Mouse (Mus musculus) MEL (cell line): ENCODE data around the gene Cab39l. TPM values are rescaled to one million over a fixed set of nuclear protein-coding genes. Genes with fewer than 3 reads are reported as not detected.

ENCODE experiments used
- DNase-seq: peaks from one replicate; pipeline ENCODE4 v3.0.0; 2011; ENCODE audit warnings: low read depth, low spot score
- H3K27ac ChIP-seq: 2 replicates; pipeline ENCODE4 v1.5.1; 2012; ENCODE audit warnings: low read depth, mild to moderate bottlenecking, control low read depth, low read length, moderate library complexity; ENCODE audit not compliant: control insufficient read depth
- H3K27me3 ChIP-seq, 2 experiments: fragments of 150-350 bp in 1 of 2; sonication (generic) in 1 of 2; 2 replicates each; pipeline ENCODE4 v1.6.1; 2012; ENCODE audit warnings: low read length in 2 of 2, mild to moderate bottlenecking in 2 of 2, improper control_type of control experiment in 1 of 2, moderate library complexity in 1 of 2; ENCODE audit not compliant: insufficient read depth in 2 of 2, control insufficient read depth in 1 of 2
- H3K36me3 ChIP-seq, 2 experiments: 2 replicates each; pipeline ENCODE4 v1.6.1; 2012 to 2014; ENCODE audit warnings: low read length in 2 of 2, improper control_type of control experiment in 1 of 2, inconsistent platforms in 1 of 2, mild to moderate bottlenecking in 1 of 2; ENCODE audit not compliant: insufficient read depth in 2 of 2, control insufficient read depth in 1 of 2
- H3K4me1 ChIP-seq, 2 experiments: fragments of 150-350 bp in 1 of 2; sonication (generic) in 1 of 2; 2 replicates each; pipeline ENCODE4 v1.6.1; 2012; ENCODE audit warnings: low read length in 2 of 2, improper control_type of control experiment in 1 of 2, mild to moderate bottlenecking in 1 of 2; ENCODE audit not compliant: insufficient read depth in 2 of 2, control insufficient read depth in 1 of 2
- H3K4me3 ChIP-seq, 2 experiments: fragments of 150-350 bp in 1 of 2; sonication (generic) in 1 of 2; 2 replicates each; pipeline ENCODE4 v1.5.1; 2012; ENCODE audit warnings: low read depth in 2 of 2, low read length in 2 of 2, mild to moderate bottlenecking in 2 of 2, moderate library complexity in 2 of 2, control low read depth in 1 of 2, improper control_type of control experiment in 1 of 2; ENCODE audit not compliant: control insufficient read depth in 1 of 2, insufficient read depth in 1 of 2
- H3K79me2 ChIP-seq: 2 replicates; pipeline ENCODE4 v1.6.1; 2012; ENCODE audit warnings: mild to moderate bottlenecking, low read length, moderate library complexity; ENCODE audit not compliant: control insufficient read depth, poor library complexity, insufficient read depth
- H3K9ac ChIP-seq: 2 replicates; pipeline ENCODE4 v1.6.1; 2012; ENCODE audit warnings: low read depth, mild to moderate bottlenecking, control low read depth, low read length, moderate library complexity; ENCODE audit not compliant: control insufficient read depth, poor library complexity, severe bottlenecking
- H3K9me3 ChIP-seq: fragments of 150-350 bp; sonication (generic); replicated peaks from 2 replicates; pipeline ENCODE4 v1.6.1; 2012; ENCODE audit warnings: mild to moderate bottlenecking, low read length, improper control_type of control experiment, moderate library complexity; ENCODE audit not compliant: insufficient read depth
- BHLHE40 ChIP-seq: IDR thresholded peaks from 2 replicates; pipeline ENCODE4 v1.6.1; 2012; ENCODE audit warnings: low read depth, mild to moderate bottlenecking, inconsistent platforms, low read length, improper control_type of control experiment, borderline replicate concordance
- CHD1 ChIP-seq: IDR thresholded peaks from 2 replicates; pipeline ENCODE4 v1.6.1; 2012; ENCODE audit warnings: low read depth, mild to moderate bottlenecking, inconsistent platforms, low read length, improper control_type of control experiment
- CHD2 ChIP-seq: IDR thresholded peaks from 2 replicates; pipeline ENCODE4 v1.6.1; 2011; ENCODE audit warnings: low read length, improper control_type of control experiment
- EP300 ChIP-seq, 2 experiments: IDR thresholded peaks; 2 replicates each; pipeline ENCODE4 v1.6.1; 2011; ENCODE audit warnings: improper control_type of control experiment in 2 of 2, low read length in 2 of 2, low read depth in 1 of 2, mild to moderate bottlenecking in 1 of 2
- GATA1 ChIP-seq: IDR thresholded peaks from 2 replicates; pipeline ENCODE4 v1.6.1; 2011; ENCODE audit warnings: low read depth, low read length, improper control_type of control experiment
- HCFC1 ChIP-seq: IDR thresholded peaks from 2 replicates; pipeline ENCODE4 v1.6.1; 2012; ENCODE audit warnings: low read depth, mild to moderate bottlenecking, inconsistent platforms, low read length, improper control_type of control experiment, moderate library complexity
- KAT2A ChIP-seq: conservative IDR thresholded peaks from 2 replicates; pipeline ENCODE4 v1.6.1; 2012; ENCODE audit warnings: low read depth, low read length, improper control_type of control experiment, inconsistent platforms
- MAFK ChIP-seq: IDR thresholded peaks from 2 replicates; pipeline ENCODE4 v1.6.1; 2011; ENCODE audit warnings: low read depth, mild to moderate bottlenecking, low read length, improper control_type of control experiment, borderline replicate concordance
- MAX ChIP-seq: IDR thresholded peaks from 2 replicates; pipeline ENCODE4 v1.6.1; 2011; ENCODE audit warnings: low read length, improper control_type of control experiment
- MAZ ChIP-seq: IDR thresholded peaks from 2 replicates; pipeline ENCODE4 v1.6.1; 2012; ENCODE audit warnings: low read depth, mild to moderate bottlenecking, inconsistent platforms, low read length, improper control_type of control experiment
- MYB ChIP-seq: IDR thresholded peaks from 2 replicates; pipeline ENCODE4 v1.6.1; 2011; ENCODE audit warnings: mild to moderate bottlenecking, low read depth, low read length, improper control_type of control experiment
- MYC ChIP-seq: IDR thresholded peaks from 2 replicates; pipeline ENCODE4 v1.6.1; 2011; ENCODE audit warnings: low read depth, mild to moderate bottlenecking, low read length, improper control_type of control experiment, moderate library complexity
- NELFE ChIP-seq: IDR thresholded peaks from 2 replicates; pipeline ENCODE4 v1.6.1; 2011; ENCODE audit warnings: low read depth, low read length, improper control_type of control experiment
- POLR2A ChIP-seq, 2 experiments: IDR thresholded peaks; 2 replicates each; pipeline ENCODE4 v1.6.1; 2011 to 2012; ENCODE audit warnings: low read length in 2 of 2, mild to moderate bottlenecking in 2 of 2, control low read depth in 1 of 2, improper control_type of control experiment in 1 of 2, low read depth in 1 of 2, moderate library complexity in 1 of 2; ENCODE audit not compliant: control insufficient read depth in 1 of 2, insufficient read depth in 1 of 2, poor library complexity in 1 of 2
- POLR2AphosphoS2 ChIP-seq: IDR thresholded peaks from 2 replicates; pipeline ENCODE4 v1.6.1; 2011; ENCODE audit warnings: low read length, improper control_type of control experiment
- RAD21 ChIP-seq: IDR thresholded peaks from 2 replicates; pipeline ENCODE4 v1.6.1; 2011; ENCODE audit warnings: mild to moderate bottlenecking, low read depth, low read length, improper control_type of control experiment
- RCOR1 ChIP-seq: IDR thresholded peaks from 2 replicates; pipeline ENCODE4 v1.6.1; 2012; ENCODE audit warnings: low read depth, mild to moderate bottlenecking, inconsistent platforms, low read length, improper control_type of control experiment
- SMC3 ChIP-seq: IDR thresholded peaks from 2 replicates; pipeline ENCODE4 v1.6.1; 2011; ENCODE audit warnings: low read depth, low read length, improper control_type of control experiment
- TAL1 ChIP-seq: IDR thresholded peaks from 2 replicates; pipeline ENCODE4 v1.6.1; 2012; ENCODE audit warnings: mild to moderate bottlenecking, inconsistent platforms, low read length, moderate library complexity, mixed read lengths
- TBP ChIP-seq: IDR thresholded peaks from 2 replicates; pipeline ENCODE4 v1.8.0; 2011; ENCODE audit warnings: low read depth, low read length, improper control_type of control experiment
- UBTF ChIP-seq: IDR thresholded peaks from 2 replicates; pipeline ENCODE4 v1.6.1; 2012; ENCODE audit warnings: low read depth, mild to moderate bottlenecking, inconsistent platforms, low read length, improper control_type of control experiment, moderate library complexity, borderline replicate concordance; ENCODE audit not compliant: insufficient read depth
- USF1 ChIP-seq: IDR thresholded peaks from 2 replicates; pipeline ENCODE4 v1.6.1; 2014; ENCODE audit warnings: low read depth, mild to moderate bottlenecking, inconsistent platforms, low read length, improper control_type of control experiment, moderate library complexity
- USF2 ChIP-seq, 2 experiments: IDR thresholded peaks; 2 replicates each; pipeline ENCODE4 v1.6.1; 2011 to 2012; ENCODE audit warnings: improper control_type of control experiment in 2 of 2, low read length in 2 of 2, borderline replicate concordance in 1 of 2, inconsistent platforms in 1 of 2, low read depth in 1 of 2, mild to moderate bottlenecking in 1 of 2; ENCODE audit not compliant: insufficient read depth in 1 of 2
- ZKSCAN1 ChIP-seq: IDR thresholded peaks from 2 replicates; pipeline ENCODE4 v1.6.1; 2012; ENCODE audit warnings: low read depth, mild to moderate bottlenecking, inconsistent platforms, low read length, improper control_type of control experiment, moderate library complexity
- ZMIZ1 ChIP-seq: IDR thresholded peaks from 2 replicates; pipeline ENCODE4 v1.6.1; 2012; ENCODE audit warnings: low read depth, mild to moderate bottlenecking, inconsistent platforms, low read length, improper control_type of control experiment, moderate library complexity
- ZNF384 ChIP-seq: IDR thresholded peaks from 2 replicates; pipeline ENCODE4 v1.6.1; 2012; ENCODE audit warnings: low read depth, mild to moderate bottlenecking, inconsistent platforms, low read length, improper control_type of control experiment
- polyA plus RNA-seq, 2 experiments: library from polyadenylated mRNA; stranded (reverse) in 1 of 2; unstranded in 1 of 2; fragments of >175 nt in 1 of 2; fragments of >200 nt in 1 of 2; gene quantifications; 2 replicates each; pipeline versions ENCODE4 v1.2.1 to v1.2.4; 2012; ENCODE audit warnings: low replicate concordance in 2 of 2, low read depth in 1 of 2; ENCODE audit not compliant: insufficient read length in 2 of 2, insufficient read depth in 1 of 2, missing spikeins in 1 of 2
- total RNA-seq: library from RNA; depleted of rRNA; stranded (reverse); fragments of 300-350 nt; gene quantifications from 2 replicates; pipeline ENCODE4 v1.2.3, GENCODE M21; 2012

Gene Cab39l
- total and polyA plus RNA-seq, 3 experiments, result 24.2 to 34.0 TPM; not detected in 1

DNA sequence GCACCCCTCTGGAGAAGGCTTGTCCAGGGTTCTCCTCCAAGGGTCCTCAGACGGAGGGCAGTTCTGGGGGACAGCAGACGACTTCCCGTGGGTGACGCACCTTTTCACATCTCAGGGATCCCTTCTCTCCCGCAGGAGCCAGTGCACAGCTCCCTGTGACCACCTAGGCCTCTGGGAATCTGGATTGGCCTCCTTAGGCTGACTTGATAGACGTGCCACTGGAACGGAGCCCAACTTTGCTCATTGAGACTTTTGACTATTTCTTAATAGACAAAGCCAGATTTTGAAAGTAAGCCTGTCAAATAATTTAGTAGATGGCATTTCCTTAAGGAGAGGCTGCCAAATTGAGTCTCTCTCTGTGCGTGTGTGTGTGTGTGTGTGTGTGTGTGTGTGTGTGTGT is 185.9 kb downstream of the Cab39l start:
- no peak overlapping the region for H3K9ac ChIP-seq
- no peaks in the 10 kb centered on the region for H3K27me3 ChIP-seq
- TF ChIP-seq UBTF (no peak), BHLHE40 (no peak), ZMIZ1 (no peak), CHD1 (no peak), MAX (no peak), ZNF384 (no peak), USF1 (no peak), POLR2A (IDR thresholded peaks at IDR 0.05; ENCODE audit: control insufficient read depth in 1 of 2, insufficient read depth in 1 of 2, low read depth in 1 of 2, low read length in 2 of 2, poor library complexity in 1 of 2) (no peak), CHD2 (no peak), ZKSCAN1 (no peak), GATA1 (no peak)
- TF ChIP-seq, all 39 proteins: peak for 0
- H3K79me2 ChIP-seq, result no peaks in the 10 kb centered on the region
- DNase-seq, result no peak
- H3K4me3 ChIP-seq, result no peak overlapping the region
- H3K4me1 ChIP-seq, result no peaks in the 10 kb centered on the region
- no peaks in the 10 kb centered on the region for H3K36me3 ChIP-seq
- H3K9me3 ChIP-seq, result no peaks in the 10 kb centered on the region
- no peak overlapping the region for H3K27ac ChIP-seq

DNA sequence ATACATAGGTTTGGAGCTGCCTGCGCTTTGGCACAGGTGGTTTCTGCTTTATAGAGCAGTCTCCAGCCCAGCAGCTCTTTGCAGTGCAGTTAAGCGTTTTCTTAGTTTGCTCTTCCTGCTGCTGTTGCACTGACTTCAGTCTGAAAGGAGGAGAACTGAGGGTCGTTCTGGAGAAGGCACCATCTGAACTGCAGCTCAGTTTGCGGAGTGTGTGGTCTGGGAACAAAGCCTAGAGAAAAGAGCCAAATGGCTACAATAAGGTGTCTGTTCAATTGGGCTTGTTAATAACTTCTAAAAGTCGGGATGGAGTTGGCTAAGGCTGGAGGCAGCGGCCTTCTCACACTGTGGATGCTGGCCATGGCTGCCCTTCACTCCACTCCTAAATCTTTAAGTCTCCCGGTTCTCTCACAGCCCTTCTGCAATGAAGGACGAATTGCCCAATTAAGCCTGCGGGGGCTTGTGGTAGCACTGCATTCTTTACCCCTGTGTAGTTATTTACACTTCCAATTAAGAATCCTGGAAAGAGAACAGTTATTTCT is 186.4 kb downstream of the Cab39l start:
- Histone ChIP-seq H3K36me3 (no peaks in the 10 kb centered on the region), H3K4me1 (no peaks in the 10 kb centered on the region), H3K4me3 (no peak overlapping the region), H3K9ac (no peak overlapping the region), H3K79me2 (no peaks in the 10 kb centered on the region), H3K27me3 (no peaks in the 10 kb centered on the region), H3K9me3 (no peaks in the 10 kb centered on the region), H3K27ac (no peak overlapping the region)
- TF ChIP-seq EP300 (IDR thresholded peaks at IDR 0.05; ENCODE audit: low read depth in 1 of 2, low read length in 2 of 2) (no peak), KAT2A (no peak), POLR2AphosphoS2 (no peak), MYC (no peak), RCOR1 (no peak), MAZ (no peak)
- no peak for DNase-seq

DNA sequence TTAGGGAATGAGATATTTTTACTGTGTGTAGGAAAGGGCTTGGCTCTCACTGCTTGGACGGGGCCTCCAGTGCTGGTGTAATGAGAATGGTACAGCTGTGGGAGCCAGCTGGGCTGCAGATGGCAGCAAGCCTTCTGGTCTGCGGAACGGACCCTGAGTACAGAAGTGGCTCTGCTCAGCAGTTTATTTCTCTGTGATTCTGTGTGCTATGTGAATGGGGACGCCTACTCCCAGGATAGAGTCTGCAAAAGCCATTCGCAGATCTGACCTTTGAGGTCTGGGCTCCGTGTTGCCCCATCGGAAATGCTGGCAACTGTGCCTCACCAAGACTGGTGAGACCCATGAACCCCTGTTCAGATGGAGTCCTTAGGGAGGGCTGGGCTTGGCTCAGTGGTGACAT is 187.1 kb downstream of the Cab39l start:
- no peak overlapping the region for H3K27ac ChIP-seq
- H3K27me3 ChIP-seq, result no peaks in the 10 kb centered on the region
- no peaks in the 10 kb centered on the region for H3K9me3 ChIP-seq
- H3K36me3 ChIP-seq, result no peaks in the 10 kb centered on the region
- no peaks in the 10 kb centered on the region for H3K79me2 ChIP-seq
- no peaks in the 10 kb centered on the region for H3K4me1 ChIP-seq
- H3K4me3 ChIP-seq, result no peak overlapping the region
- no peak overlapping the region for H3K9ac ChIP-seq
- no peak for DNase-seq
- no peak for TF ChIP-seq HCFC1
- TF ChIP-seq USF2 (IDR thresholded peaks at IDR 0.05; ENCODE audit: borderline replicate concordance in 1 of 2, insufficient read depth in 1 of 2, low read depth in 1 of 2, low read length in 2 of 2), result no peak
- TF ChIP-seq NELFE, result no peak
- TF ChIP-seq POLR2A (IDR thresholded peaks at IDR 0.05; ENCODE audit: control insufficient read depth in 1 of 2, insufficient read depth in 1 of 2, low read depth in 1 of 2, low read length in 2 of 2, poor library complexity in 1 of 2), result no peak
- TF ChIP-seq ZKSCAN1, result no peak
- TF ChIP-seq KAT2A, result no peak
- TF ChIP-seq TBP, result no peak
- no peak for TF ChIP-seq MYB
- no peak for TF ChIP-seq RAD21
- TF ChIP-seq EP300 (IDR thresholded peaks at IDR 0.05; ENCODE audit: low read depth in 1 of 2, low read length in 2 of 2), result no peak
- no peak for TF ChIP-seq TAL1
- TF ChIP-seq MAZ, result no peak
- no peak for TF ChIP-seq GATA1
- no peak for TF ChIP-seq SMC3
- no peak for TF ChIP-seq MAFK
